Mouse (Mus musculus) kidney, postnatal 10 days (tissue): ENCODE measurements around the gene Cacng1.
A peak's percentile ranks its signal among the peaks of the same experiment; 100 is the strongest.

Experiments
- DNase-seq: peaks from one replicate; pipeline ENCODE4 v3.0.0; 2021; ENCODE audit warnings: mixed read lengths

The Cacng1 gene

GRCm38 (mm10) chr11:107716332-107716938, at the start of gene Cacng1:
TSS of gene Cacng1 (minus strand) at chr11:107716522.
- no peak for DNase-seq

GRCm38 (mm10) chr11:107762688-107763460, 46.6 kb upstream of the Cacng1 start:
- DNase-seq = peak; percentile 56

- DNase-seq = no peak
These were observed 45.6 kb upstream of the Cacng1 start for GRCm38 (mm10) chr11:107761790-107762500.

GRCm38 (mm10) chr11:107760001-107760400, 43.7 kb upstream of the Cacng1 start:
- no peak for DNase-seq

- DNase-seq = no peak
These were observed 43.2 kb upstream of the Cacng1 start for GRCm38 (mm10) chr11:107759516-107759915.

- DNase-seq = no peak
These were observed 32.8 kb upstream of the Cacng1 start for GRCm38 (mm10) chr11:107749114-107749513.

GRCm38 (mm10) chr11:107748243-107749035, 32.1 kb upstream of the Cacng1 start:
- no peak for DNase-seq

GRCm38 (mm10) chr11:107743100-107743499, 26.8 kb upstream of the Cacng1 start:
- peak; percentile 51 for DNase-seq

- no peak for DNase-seq
These were observed 22.2 kb upstream of the Cacng1 start for GRCm38 (mm10) chr11:107738418-107739099.

- no peak for DNase-seq
These were observed 21.6 kb upstream of the Cacng1 start for GRCm38 (mm10) chr11:107737886-107738285.

GRCm38 (mm10) chr11:107734133-107734532, 17.8 kb upstream of the Cacng1 start:
- peak; percentile 72 for DNase-seq

- no peak for DNase-seq
These were observed 15.2 kb upstream of the Cacng1 start for GRCm38 (mm10) chr11:107731498-107731897.

- no peak for DNase-seq
These were observed 14.6 kb upstream of the Cacng1 start for GRCm38 (mm10) chr11:107730940-107731339.

- DNase-seq = no peak
These were observed 12.8 kb upstream of the Cacng1 start for GRCm38 (mm10) chr11:107729141-107729540.

- peak; percentile 29 for DNase-seq
These were observed 11.9 kb upstream of the Cacng1 start for GRCm38 (mm10) chr11:107728073-107728863.

GRCm38 (mm10) chr11:107724603-107725002, 8.3 kb upstream of the Cacng1 start:
- no peak for DNase-seq

GRCm38 (mm10) chr11:107721057-107721456, 4.7 kb upstream of the Cacng1 start:
- DNase-seq = no peak

- no peak for DNase-seq
These were observed 4.1 kb upstream of the Cacng1 start for GRCm38 (mm10) chr11:107720264-107721021.

- no peak for DNase-seq
These were observed 2.0 kb downstream of the Cacng1 start for GRCm38 (mm10) chr11:107714368-107714767.

GRCm38 (mm10) chr11:107710379-107710778, 5.9 kb downstream of the Cacng1 start:
- no peak for DNase-seq
